Mouse (Mus musculus) right cerebral cortex, postnatal 36 days (tissue): Measurements from ENCODE around the gene Gm49776.

Source experiments
- DNase-seq, 2 experiments: peaks; one replicate each; pipeline ENCODE4 v3.0.0; 2022; ENCODE audit warnings: low spot score in 2 of 2, mixed read lengths in 1 of 2

Gene Gm49776

DNA sequence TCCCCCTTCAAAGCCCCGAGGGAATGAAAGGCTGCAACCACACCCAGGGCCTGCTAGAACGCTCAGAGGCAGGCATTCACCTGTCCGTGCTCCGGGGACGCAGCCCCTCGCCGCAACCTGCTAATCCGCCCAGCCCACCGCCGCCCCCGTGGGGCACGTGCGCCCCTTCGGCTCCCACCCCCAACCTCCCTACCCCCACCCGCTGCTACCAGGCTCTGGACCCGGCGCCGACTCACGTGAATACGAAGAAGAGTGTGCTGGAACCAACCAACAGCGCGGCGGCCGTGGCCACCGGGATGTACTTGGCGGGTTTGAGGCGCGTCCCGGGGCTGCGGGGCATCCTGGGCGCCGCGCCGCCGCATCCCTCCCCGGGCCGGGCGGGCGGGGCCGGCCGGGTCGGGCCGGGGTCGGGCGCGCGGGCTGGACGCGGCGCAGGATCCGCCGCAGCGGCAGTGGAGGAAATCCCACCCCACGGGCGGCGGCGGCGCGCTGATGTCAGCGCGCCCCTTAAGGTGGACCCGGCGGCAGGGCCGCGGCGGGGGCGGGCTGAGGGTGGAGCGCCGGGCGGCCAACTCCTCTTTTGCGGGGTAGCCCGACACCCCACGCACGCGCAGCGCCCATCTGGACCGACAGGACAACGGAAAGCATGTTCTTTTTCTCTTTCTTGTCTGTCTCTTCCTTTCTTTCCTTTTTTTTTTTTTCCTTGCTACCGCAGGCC, 23.3 kb downstream of the Gm49776 start, which contains the start of gene Zdhhc8:
Gene Zdhhc8 (minus strand): TSS at position 466 of the 718 bp plus-strand sequence.
- DNase-seq = peak; percentile 78

- DNase-seq = no peak
Measured at GRCm38 (mm10) chr16:18233919-18234670, 24.0 kb downstream of the Gm49776 start.

DNA sequence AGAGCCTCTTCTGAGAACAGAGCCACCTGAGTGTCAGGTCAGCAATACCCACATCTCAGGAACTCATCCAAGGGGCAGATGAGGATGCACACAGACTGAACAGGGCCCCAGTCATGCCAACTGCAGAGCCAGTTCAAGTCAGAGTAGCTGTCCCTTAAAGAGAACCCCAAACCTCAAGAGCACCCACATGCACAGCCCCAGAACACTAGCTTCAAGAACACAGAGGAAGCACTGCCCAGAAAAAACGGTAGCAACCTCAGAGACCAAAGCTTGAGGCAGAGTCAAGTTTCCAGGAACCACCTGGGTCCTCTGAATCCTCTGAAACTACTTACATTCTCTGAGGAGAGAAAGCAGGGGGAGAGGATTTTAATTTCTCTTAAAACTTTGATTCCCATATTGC, 24.7 kb downstream of the Gm49776 start:
- DNase-seq = no peak

- no peak for DNase-seq
Measured at GRCm38 (mm10) chr16:18231451-18231850, 26.7 kb downstream of the Gm49776 start.

DNA sequence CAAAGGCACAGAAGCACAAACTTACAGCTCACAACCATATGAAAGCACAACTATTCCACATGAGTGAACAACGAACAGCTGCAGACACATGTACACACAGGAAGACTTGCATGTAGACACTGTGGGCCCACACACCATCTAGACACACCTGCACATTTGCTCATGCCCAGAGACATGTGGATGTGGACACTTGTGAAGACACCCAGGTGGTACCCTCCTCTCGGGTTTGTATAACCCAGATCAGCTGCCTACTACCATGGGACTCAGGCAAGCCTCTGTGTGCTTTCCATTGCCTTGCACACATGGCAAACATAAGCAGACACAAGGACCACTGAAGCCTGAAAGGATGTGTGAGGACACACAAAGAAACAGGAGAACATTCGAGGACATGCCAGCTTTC, 27.1 kb downstream of the Gm49776 start:
- no peak for DNase-seq

GRCm38 (mm10) chr16:18230617-18231016, 27.5 kb downstream of the Gm49776 start:
- DNase-seq = no peak

- DNase-seq = peak; percentile 89 to 92
Measured at GRCm38 (mm10) chr16:18229622-18230021, 28.5 kb downstream of the Gm49776 start.

- DNase-seq = no peak
Measured at GRCm38 (mm10) chr16:18228856-18229255, 29.3 kb downstream of the Gm49776 start.

- no peak for DNase-seq
Measured at GRCm38 (mm10) chr16:18227897-18228422, 30.2 kb downstream of the Gm49776 start.

GRCm38 (mm10) chr16:18227187-18227586, 30.9 kb downstream of the Gm49776 start:
- DNase-seq = no peak

- DNase-seq = no peak
Measured at GRCm38 (mm10) chr16:18222188-18222587, 35.9 kb downstream of the Gm49776 start.

DNA sequence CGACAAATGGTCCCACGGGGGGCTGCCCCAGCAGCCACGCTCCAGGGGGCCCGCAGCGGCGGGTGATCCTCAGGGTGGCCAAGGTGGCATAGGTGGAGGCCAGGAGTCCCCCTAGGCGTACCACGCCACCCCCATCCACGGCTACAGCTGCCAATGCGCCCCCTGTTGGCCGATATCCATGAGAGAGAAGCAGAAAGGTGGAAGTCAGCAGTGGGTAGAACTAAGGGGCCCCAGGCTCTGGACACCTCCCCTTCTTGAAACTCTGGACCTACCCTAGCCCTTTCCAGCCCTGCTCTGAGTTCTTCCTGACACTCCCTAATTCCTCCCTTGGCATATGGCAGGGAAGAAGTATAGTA, 36.6 kb downstream of the Gm49776 start:
- no peak for DNase-seq

DNA sequence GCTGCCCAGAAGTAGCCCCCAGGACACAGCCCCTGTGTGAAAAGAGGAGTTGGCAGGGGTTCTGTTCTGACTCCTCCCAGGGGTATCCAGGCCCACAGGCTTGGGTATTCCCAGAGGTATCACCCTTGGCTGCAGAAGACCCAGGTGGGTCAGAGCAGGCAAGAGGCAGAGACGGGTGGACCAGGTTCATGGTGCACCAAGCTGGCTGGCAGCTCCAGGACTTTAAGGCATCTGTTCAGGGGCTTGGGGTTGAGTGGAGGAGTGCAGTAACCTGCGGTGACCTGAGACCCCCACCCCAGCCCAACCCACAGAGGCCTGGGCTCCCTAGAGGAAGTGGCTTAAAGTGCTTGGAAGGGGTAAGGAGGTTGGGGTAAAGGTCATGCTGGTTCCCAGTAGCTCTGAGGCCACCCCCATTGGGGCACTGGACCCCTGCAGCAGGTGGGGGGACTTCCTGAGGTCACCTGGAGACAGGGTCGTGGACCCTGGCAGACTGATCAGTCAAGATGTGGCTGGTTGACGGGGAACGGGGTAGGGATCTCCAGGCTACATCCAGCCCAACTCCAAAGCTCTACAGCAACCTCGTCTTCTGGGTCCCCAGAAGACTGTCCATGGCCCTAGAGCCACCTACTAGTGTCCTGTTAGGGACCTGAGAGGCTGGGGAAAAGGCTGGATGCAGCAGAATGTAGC, 37.1 kb downstream of the Gm49776 start:
- DNase-seq = no peak

DNA sequence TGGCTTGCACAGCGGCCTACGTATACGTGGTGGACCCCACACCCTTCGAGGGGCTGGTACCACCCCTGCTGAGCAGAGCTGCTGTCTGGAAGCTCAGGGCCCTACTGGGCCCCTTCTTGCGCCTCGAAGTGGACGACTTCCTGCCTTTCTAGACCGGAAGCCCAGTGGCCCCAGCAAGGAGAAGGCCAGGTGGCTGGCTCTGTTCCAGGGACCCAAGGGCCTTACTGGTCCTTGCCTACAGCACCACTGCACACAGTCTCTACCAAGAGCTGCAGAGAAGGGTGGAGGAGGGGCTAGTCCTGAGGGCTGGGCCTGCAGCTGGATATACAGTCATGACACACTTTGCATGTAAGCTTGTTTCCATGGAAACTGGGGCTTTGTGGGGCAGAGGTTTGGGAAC, 38.1 kb downstream of the Gm49776 start:
- no peak for DNase-seq

DNA sequence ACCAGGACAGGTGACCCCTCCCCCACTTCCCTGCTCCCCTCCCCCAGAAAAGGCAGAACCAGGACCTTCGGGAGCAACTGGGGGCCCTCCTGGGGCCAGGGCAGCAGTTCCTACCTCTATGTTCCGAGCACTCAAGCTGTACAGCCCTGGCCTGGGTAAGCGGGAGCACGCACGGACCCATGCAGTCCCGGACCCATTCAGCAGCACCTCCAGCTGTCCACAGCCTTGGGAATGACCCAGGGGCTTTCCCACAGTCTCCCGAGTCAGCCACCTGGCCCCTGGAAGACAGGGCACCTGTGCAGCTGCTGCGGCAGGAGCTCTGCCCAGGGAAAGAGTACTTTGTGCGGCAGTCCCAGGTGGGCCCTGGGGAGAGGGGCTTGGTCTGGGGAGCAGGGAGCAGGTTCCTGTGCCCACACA, 39.5 kb downstream of the Gm49776 start:
- no peak for DNase-seq

DNA sequence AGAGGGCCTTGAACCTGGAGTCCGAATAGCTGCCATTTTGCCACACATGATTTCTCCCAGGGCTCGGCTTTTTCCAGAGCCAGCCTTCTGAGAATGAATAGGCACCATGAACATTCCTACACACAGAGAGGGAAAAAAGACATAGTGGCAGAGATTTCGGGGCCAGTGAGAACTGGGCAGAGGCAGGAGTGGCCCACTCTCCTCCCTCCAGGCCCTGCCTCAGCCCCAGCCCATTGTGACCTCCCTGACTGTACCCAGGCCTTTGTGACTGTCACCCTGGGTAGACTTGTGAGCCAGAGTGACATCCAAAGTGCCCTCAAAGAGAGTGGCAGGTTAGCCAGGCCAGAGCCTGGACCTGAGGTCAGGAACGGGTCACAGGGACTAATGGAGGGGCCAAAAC, 40.5 kb downstream of the Gm49776 start, which contains the start of gene Ccdc188:
Gene Ccdc188 (plus strand): TSS at position 301 of the 400 bp plus-strand sequence.
- DNase-seq = no peak

DNA sequence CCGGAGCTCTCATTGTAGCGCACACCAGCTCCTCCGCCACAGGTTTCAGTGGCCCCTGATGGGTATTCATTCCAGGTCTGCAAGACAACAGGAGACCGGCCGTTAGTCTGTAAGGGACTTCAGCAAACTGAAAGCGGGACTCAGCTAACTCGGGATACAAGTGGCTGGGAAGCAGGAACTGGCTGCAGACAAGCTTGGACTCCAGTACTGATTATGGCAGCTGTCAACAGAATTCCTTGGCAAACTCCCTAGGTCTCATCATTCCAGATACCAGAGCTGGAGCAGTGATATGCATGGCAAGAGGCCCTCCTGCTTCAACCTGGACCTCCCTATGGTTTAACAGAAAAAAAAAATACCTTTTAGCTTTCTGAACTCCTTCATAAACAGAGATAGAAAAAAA, 43.3 kb downstream of the Gm49776 start:
- DNase-seq = no peak

DNA sequence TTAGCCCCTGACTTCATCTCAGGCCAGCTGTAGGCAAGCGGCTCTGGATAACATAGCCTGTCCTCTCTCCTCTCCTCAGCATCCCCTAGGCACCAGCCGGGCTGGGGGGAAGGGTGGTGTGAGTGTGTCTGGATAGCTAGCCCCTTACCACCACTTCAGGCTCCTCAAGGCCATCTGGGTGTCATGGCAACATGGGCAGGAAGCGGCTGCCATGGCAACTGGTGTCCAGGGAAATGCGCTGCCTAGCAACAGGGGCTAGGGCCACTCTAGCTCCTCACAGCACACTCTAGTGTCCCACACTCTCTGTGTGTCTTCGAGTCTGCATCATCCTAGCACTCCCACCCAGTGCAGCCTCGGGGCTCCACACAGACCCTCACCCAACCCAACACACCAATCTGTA, 44.4 kb downstream of the Gm49776 start:
- peak; percentile 70 to 78 for DNase-seq

DNA sequence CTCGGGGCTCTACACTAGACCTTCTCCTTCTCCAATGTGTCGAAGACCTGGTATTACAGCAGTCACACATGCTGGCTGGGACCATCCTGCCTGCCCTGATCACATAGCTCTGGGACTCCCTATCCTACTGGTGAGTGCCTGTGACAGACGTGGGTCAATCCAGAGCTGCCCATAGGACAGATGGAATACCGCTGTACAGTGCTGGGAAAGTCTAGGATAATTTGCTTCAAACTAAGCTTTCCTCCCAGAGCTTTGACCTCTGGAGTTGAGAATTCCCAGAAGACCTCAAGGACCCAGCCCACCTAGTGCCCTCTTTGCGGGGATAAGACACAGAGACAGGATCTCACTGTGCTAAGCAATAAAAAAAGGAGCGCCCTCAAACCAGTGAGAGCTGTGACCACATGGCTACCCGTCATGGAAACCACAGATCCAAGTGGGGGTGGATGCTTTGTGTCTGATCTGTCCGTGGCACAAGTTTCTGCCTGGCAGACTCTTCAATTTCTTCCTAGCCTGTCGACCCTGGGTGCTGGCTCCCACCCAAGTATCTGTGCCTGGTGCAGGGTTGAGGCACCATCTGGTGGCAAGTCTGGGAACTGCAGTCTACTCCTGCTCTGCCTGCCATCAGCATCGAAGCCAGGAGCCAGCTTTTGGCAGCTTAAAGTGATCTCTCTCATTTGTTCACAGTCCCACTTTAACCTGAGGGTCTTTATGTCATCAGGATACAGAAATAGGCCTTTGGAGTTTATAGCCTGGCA, 46.5 kb downstream of the Gm49776 start:
- DNase-seq = peak; percentile 86

DNA sequence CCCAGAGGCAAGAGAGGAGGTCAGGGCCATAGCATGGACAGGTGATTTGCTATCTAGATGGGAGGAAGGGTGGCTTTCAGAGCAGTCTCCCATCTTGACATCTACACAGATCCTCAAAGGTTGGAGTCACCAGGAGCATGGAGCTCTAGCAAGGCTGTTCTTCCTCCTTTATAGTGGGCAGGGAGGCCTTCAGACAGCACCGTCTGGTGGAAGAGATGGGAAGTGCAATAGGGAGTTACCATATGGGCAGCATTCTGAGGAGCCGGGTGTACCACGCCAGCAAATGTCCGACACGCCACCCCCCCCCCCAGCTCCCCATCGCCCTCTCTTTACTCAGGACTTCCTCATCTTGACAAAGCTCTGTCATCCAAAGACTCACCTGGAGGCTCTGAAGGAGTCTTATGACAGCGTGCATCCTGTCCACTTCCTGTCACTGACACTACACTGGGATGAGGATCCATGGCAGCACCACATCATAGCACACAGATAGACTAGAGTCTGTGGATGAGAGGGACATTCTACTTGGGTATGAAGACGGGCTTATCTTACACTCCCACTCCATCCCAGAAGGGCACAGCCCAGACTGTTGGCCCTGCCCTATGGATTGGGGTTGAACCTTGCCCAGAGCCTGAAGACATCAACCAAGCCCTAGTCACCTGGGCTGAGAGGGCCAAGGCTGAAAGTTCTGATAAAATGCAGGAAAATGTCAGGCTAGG, 47.3 kb downstream of the Gm49776 start:
- no peak for DNase-seq
